Mouse (Mus musculus) left cerebral cortex, postnatal 10 days (tissue): ENCODE data around the gene Tor1aip1. TPM values are rescaled to one million over a fixed set of nuclear protein-coding genes. Genes with fewer than 3 reads are reported as not detected.
"Not testable (repeated sequence)": the region's sequence is repeated elsewhere in the genome, so short reads cannot be mapped to it uniquely, and the experiment has no call there.

Experiments used
- DNase-seq, 2 experiments: peaks; one replicate each; pipeline ENCODE4 v3.0.0; 2021 to 2022; ENCODE audit warnings: low spot score in 2 of 2, mixed read lengths in 1 of 2; ENCODE audit errors: extremely low spot score in 1 of 2
- intact Hi-C: fragments of 180-260 bp; cut with DNase I; formaldehyde crosslinking; loops from one replicate; pipeline ENCODE4 v1.15.1; 2025
- total RNA-seq, 2 experiments: library from RNA; stranded (reverse); gene quantifications; 2 replicates each; pipeline ENCODE4 v1.2.3; 2021

Gene Tor1aip1
- 10 to 100 TPM; 18.1 to 21.3 TPM for total RNA-seq

GRCm38 (mm10) chr1:156035930-156036737 is at the start of gene Tor1aip1:
Gene Tor1aip1 (minus strand): TSS chr1:156036480.
- peak; percentile 98 to 99 for DNase-seq

GRCm38 (mm10) chr1:156085770-156086169 is 49.5 kb upstream of the Tor1aip1 start:
- intact Hi-C loops = loop anchor here (2.0 to 5.0 kb wide), 3 partner anchors 142 to 457 kb away; no protein-coding TSS in a partner anchor
- peak in 1 of 2 experiments; percentile 57 for DNase-seq

More at GRCm38 (mm10) chr1:156035930-156036737, at the start of gene Tor1aip1:
- intact Hi-C loops = no loop called here

- intact Hi-C loops = loop anchor here (5.0 kb wide), 2 partner anchors 143 to 458 kb away; no protein-coding TSS in a partner anchor
- no peak for DNase-seq
Measured at GRCm38 (mm10) chr1:156084603-156085002, 48.3 kb upstream of the Tor1aip1 start.

GRCm38 (mm10) chr1:156077655-156078054 is 41.4 kb upstream of the Tor1aip1 start:
- intact Hi-C loops = no loop called here
- DNase-seq = no peak

- DNase-seq = no peak
- intact Hi-C loops = no loop called here
Measured at GRCm38 (mm10) chr1:156076474-156076873, 40.2 kb upstream of the Tor1aip1 start.

- intact Hi-C loops = no loop called here
Measured at GRCm38 (mm10) chr1:156074575-156074974, 38.3 kb upstream of the Tor1aip1 start.

GRCm38 (mm10) chr1:156073169-156073821 is 37.0 kb upstream of the Tor1aip1 start:
- DNase-seq = no peak
- intact Hi-C loops = no loop called here

More at GRCm38 (mm10) chr1:156074575-156074974, 38.3 kb upstream of the Tor1aip1 start:
- DNase-seq = peak in 1 of 2 experiments; percentile 68

- DNase-seq = no peak
- intact Hi-C loops = no loop called here
Measured at GRCm38 (mm10) chr1:156070106-156070505, 33.8 kb upstream of the Tor1aip1 start.

- intact Hi-C loops = no loop called here
Measured at GRCm38 (mm10) chr1:156066133-156066532, 29.9 kb upstream of the Tor1aip1 start.

GRCm38 (mm10) chr1:156062193-156062592 is 25.9 kb upstream of the Tor1aip1 start:
- DNase-seq = no peak
- intact Hi-C loops = no loop called here

More at GRCm38 (mm10) chr1:156066133-156066532, 29.9 kb upstream of the Tor1aip1 start:
- no peak for DNase-seq

GRCm38 (mm10) chr1:156058207-156058606 is 21.9 kb upstream of the Tor1aip1 start:
- intact Hi-C loops = no loop called here
- no peak for DNase-seq

GRCm38 (mm10) chr1:156046688-156047087 is 10.4 kb upstream of the Tor1aip1 start:
- intact Hi-C loops = no loop called here
- no peak for DNase-seq

- no peak for DNase-seq
- intact Hi-C loops = no loop called here
Measured at GRCm38 (mm10) chr1:156044211-156044611, 7.9 kb upstream of the Tor1aip1 start.

- peak in 1 of 2 experiments; percentile 29 for DNase-seq
- intact Hi-C loops = no loop called here
Measured at GRCm38 (mm10) chr1:156043027-156043426, 6.7 kb upstream of the Tor1aip1 start.

- no peak for DNase-seq
- intact Hi-C loops = no loop called here
Measured at GRCm38 (mm10) chr1:156042481-156042880, 6.2 kb upstream of the Tor1aip1 start.

GRCm38 (mm10) chr1:156041451-156042241 is 5.4 kb upstream of the Tor1aip1 start:
- intact Hi-C loops = no loop called here
- DNase-seq = no peak

- intact Hi-C loops = no loop called here
- peak; percentile 86 to 95 for DNase-seq
Measured at GRCm38 (mm10) chr1:156040731-156041401, 4.6 kb upstream of the Tor1aip1 start.

GRCm38 (mm10) chr1:156039989-156040388 is 3.7 kb upstream of the Tor1aip1 start:
- DNase-seq = peak in 1 of 2 experiments; percentile 27
- intact Hi-C loops = not testable (repeated sequence)
